Mouse (Mus musculus): Measurements from ENCODE around the gene Shisal1.
A peak's percentile ranks its signal among the peaks of the same experiment; 100 is the strongest.

The Shisal1 gene

DNA sequence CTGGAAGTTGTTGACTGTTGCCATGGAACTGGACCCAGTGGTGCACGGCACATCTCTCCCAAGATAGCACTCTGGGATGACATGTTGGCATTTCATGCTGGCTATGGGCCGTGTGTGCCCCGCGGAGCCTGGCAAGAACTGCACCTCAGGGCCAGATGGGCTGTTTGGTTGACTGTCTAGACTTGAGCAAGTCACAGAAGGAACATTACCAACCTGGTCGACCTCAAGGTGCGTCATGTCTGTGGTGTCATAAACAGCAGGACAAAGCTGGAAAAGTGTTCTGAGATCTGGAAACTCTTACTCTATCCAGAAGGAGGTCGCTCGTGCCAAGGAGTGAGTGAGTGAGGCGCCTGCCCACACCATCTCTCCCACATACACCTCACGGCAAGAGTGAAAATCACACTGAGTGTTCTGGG, 80.3 kb downstream of the Shisal1 start:
- peak; percentile 15 to 42 for DNase-seq

GRCm38 (mm10) chr15:84365675-84366381, 81.1 kb downstream of the Shisal1 start:
- no peak for DNase-seq

GRCm38 (mm10) chr15:84364746-84365145, 82.2 kb downstream of the Shisal1 start:
- DNase-seq: no peak

DNA sequence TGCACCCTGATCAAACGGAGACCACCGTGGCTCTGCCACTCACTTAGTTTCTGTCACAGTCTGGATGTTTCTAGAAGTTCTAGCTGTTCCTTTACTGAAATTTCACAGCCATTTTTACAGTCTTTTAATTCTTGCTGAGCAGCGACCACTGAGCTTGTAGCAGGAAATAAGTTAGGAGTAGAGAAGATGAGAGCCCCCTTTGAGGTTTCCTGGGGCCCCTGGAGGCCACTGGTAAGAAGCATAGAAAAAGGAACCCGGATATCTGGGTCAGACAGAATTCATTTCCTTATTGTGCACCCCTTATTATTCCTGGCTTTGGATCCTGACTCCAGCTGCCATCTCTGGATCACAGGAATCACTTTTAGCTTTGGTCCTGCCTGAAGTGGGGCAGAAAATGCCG, 91.8 kb downstream of the Shisal1 start:
- DNase-seq: no peak

- no peak for DNase-seq
These were observed 94.7 kb downstream of the Shisal1 start for GRCm38 (mm10) chr15:84351915-84352844.

GRCm38 (mm10) chr15:84351342-84351741, 95.6 kb downstream of the Shisal1 start:
- no peak for DNase-seq

GRCm38 (mm10) chr15:84349915-84350738, 96.8 kb downstream of the Shisal1 start:
- DNase-seq: no peak

GRCm38 (mm10) chr15:84348769-84349168, 98.1 kb downstream of the Shisal1 start:
- DNase-seq: no peak

GRCm38 (mm10) chr15:84340926-84341325, 106.0 kb downstream of the Shisal1 start:
- DNase-seq: no peak

DNA sequence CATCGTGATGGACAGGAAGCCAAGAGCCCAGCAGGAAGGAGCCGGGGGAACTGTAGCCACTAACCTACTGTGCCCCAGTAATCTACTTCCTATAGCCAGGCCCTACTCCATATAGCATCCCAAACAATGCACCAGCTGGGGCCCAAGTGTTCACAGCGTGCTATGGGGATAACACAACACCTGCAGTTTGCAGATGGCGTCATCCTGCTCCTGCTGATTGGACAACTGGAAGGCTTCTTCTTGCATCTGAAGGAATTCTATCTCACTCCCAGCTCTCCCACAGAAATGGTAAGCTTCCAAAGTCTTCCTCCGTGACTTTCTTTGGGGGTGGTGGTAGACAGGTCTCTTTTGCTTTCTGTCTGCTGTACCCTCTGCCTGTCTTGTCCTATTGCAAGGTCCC, 109.3 kb downstream of the Shisal1 start:
- DNase-seq: no peak

GRCm38 (mm10) chr15:84336281-84336817, 110.5 kb downstream of the Shisal1 start:
- DNase-seq: no peak

DNA sequence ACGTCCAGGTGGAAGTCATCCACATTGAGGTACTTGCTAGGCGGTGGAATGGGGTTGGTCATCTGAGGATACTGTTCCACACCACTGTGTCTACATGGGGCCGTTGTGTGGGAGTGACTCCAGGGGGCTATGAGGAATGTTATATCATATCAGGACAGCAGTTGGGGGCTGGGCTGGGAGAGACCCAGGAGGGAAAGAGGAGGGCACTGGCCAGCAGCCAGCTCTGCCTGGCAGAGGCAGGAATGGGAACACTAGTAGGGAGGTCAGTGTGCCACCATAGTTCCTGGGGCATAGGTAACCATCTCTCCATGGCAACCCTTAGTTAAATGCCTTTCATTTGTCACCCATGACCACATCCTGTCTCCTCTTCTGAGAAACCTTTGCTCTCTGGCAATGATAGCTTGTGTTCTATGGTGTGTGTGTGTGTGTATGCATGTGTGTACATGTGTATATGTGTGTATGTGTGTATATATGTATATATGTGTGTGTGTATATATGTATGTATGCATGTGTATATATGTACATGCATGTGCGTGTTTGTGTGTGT, 115.8 kb downstream of the Shisal1 start:
- DNase-seq: no peak

GRCm38 (mm10) chr15:84329940-84330339, 117.0 kb downstream of the Shisal1 start:
- DNase-seq: no peak
